Mouse (Mus musculus) lung, embryonic 14.5 days (tissue): ENCODE measurements at regions not wholly inside any gene's neighbourhood (a gene's known extent, or its start where the extent isn't known, plus 50 kb on each side); places are given as distances from the start of the nearest gene placed in this dataset.

Experiments used
- ATAC-seq: fragments of 200-750 bp; cut with Nextera tagmentation; 2 replicates; pipeline ENCODE4 v1.8.0; 2017; ENCODE audit warnings: mild to moderate bottlenecking, moderate TSS enrichment, moderate library complexity; ENCODE audit not compliant: insufficient read depth
- DNase-seq: peaks from one replicate; pipeline ENCODE4 v3.0.0-alpha.2; 2015
- H3K27ac ChIP-seq: fragments of 300-500 bp; sonication (generic); 2 replicates; pipeline ENCODE4 v1.5.1; 2014; ENCODE audit warnings: low read depth, mild to moderate bottlenecking, moderate library complexity
- H3K27me3 ChIP-seq: fragments of 300-500 bp; sonication (generic); 2 replicates; pipeline ENCODE4 v1.6.1; 2014; ENCODE audit warnings: low read length, control low read depth; ENCODE audit not compliant: insufficient read depth
- H3K36me3 ChIP-seq: fragments of 300-500 bp; sonication (generic); 2 replicates; pipeline ENCODE4 v1.6.1; 2014; ENCODE audit warnings: control low read depth; ENCODE audit not compliant: insufficient read depth
- H3K4me1 ChIP-seq: fragments of 300-500 bp; sonication (generic); 2 replicates; pipeline ENCODE4 v1.6.1; 2014; ENCODE audit warnings: antibody characterized with exemption, control low read depth; ENCODE audit not compliant: insufficient read depth
- H3K4me2 ChIP-seq: fragments of 300-500 bp; sonication (generic); 2 replicates; pipeline ENCODE4 v1.6.1; 2014; ENCODE audit warnings: mild to moderate bottlenecking
- H3K4me3 ChIP-seq: fragments of 300-500 bp; sonication (generic); 2 replicates; pipeline ENCODE4 v1.5.1; 2014; ENCODE audit warnings: low read depth, low read length
- H3K9ac ChIP-seq: fragments of 300-500 bp; sonication (generic); 2 replicates; pipeline ENCODE4 v1.6.1; 2014
- H3K9me3 ChIP-seq: fragments of 300-500 bp; sonication (generic); 2 replicates; pipeline ENCODE4 v1.6.1; 2016; ENCODE audit warnings: low read depth, low read length, control low read depth
- CTCF ChIP-seq: IDR thresholded peaks from 2 replicates; pipeline ENCODE4 v1.5.1; 2016; ENCODE audit warnings: antibody characterized with exemption, low read depth
- WGBS: fragments of 180-500 bp; shearing (Covaris S2); extraction: QIAGEN DNeasy Blood & Tissue Kit; methylation state at CpG from one replicate; pipeline ENCODE4 v1.1.7; 2014; 5-methylcytosine and 5-hydroxymethylcytosine counted together

DNA sequence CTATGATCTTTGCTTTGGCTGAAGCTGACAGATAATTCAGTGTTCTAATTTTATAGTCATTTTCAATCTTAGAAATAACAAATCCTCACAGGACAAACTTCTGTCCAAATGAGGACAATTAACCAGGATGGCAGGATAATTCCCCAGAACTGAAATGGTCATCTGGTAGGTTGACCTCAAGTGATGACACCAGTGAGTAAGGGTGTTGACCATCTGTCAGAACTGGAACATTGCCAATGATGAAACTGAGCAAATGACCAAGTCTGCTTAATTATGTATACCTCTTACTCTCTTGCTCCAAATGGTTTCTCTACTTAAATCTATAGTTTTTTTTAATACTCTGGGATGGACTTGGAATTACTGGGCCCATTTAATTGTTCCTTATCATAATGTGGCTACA, 1336.9 kb upstream of the Tenm3 start:
- no peak for ATAC-seq
- H3K9me3 ChIP-seq = no peaks in the 10 kb centered on the region
- H3K36me3 ChIP-seq = no peaks in the 10 kb centered on the region
- DNase-seq = no peak
- H3K4me2 ChIP-seq = no peak overlapping the region
- no peak overlapping the region for H3K9ac ChIP-seq
- no peak for TF ChIP-seq CTCF
- no peak overlapping the region for H3K4me3 ChIP-seq
- H3K27me3 ChIP-seq = no peaks in the 10 kb centered on the region
- no peak overlapping the region for H3K27ac ChIP-seq
- H3K4me1 ChIP-seq = no peaks in the 10 kb centered on the region

DNA sequence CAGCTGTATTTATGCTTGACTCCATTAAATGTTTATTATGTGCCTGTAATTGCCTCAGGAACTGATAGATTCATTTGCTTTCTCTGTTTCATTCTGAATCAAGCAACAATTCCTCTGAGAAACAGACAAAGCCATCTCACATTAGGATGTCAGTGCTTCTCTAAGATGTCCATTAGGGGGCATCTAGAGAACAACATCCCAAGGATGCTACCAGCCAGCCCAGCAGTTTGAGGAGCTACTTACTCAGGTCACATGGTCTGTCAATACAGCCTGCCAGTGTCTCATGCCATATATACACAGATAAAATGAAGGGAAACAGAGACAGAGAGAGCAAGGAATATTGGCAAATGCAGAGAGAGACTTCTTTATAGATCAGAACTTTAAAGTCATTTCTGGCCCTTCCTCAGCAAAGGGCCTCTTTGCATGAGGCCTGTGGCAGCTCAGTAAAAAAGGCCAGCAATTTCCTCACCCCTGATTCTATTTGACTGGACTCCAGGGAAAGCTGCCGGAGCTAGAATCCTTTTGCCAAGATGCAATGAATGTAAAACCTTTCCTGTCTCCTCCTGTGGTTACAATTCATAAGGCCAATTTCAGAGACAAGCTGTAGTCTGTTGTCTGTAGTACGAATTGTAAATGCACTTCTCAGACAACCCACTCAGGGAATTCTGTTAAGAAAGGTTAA, 1321.2 kb upstream of the Tenm3 start:
- peak; percentile 21 for DNase-seq

GRCm38 (mm10) chr8:50161076-50161475, 1317.3 kb upstream of the Tenm3 start:
- H3K27ac ChIP-seq = no peak overlapping the region
- no peak for DNase-seq
- H3K4me2 ChIP-seq = no peak overlapping the region
- no peaks in the 10 kb centered on the region for H3K9me3 ChIP-seq
- H3K4me3 ChIP-seq = no peak overlapping the region
- no peaks in the 10 kb centered on the region for H3K36me3 ChIP-seq
- TF ChIP-seq CTCF = no peak
- no peak for ATAC-seq
- H3K9ac ChIP-seq = no peak overlapping the region
- no peaks in the 10 kb centered on the region for H3K27me3 ChIP-seq
- WGBS = 73% methylated on average over 3 of the region's 3 CpGs
- no peaks in the 10 kb centered on the region for H3K4me1 ChIP-seq

More for the DNA sequence above, 1321.2 kb upstream of the Tenm3 start:
- H3K4me1 ChIP-seq = no peaks in the 10 kb centered on the region
- H3K9ac ChIP-seq = no peak overlapping the region
- no peaks in the 10 kb centered on the region for H3K9me3 ChIP-seq
- ATAC-seq = no peak; the same call in 1 of the 2 replicates
- no peak overlapping the region for H3K4me3 ChIP-seq
- H3K27ac ChIP-seq = no peak overlapping the region
- no peak overlapping the region for H3K4me2 ChIP-seq
- no peaks in the 10 kb centered on the region for H3K36me3 ChIP-seq
- TF ChIP-seq CTCF = 0 out of 2 replicates have a peak, but pooled peaks have one; percentile 12
- no peaks in the 10 kb centered on the region for H3K27me3 ChIP-seq
- WGBS = 69% methylated on average over 2 of the region's 2 CpGs

GRCm38 (mm10) chr8:50160326-50160725, 1316.6 kb upstream of the Tenm3 start:
- Histone ChIP-seq H3K9me3 (no peaks in the 10 kb centered on the region), H3K4me3 (no peak overlapping the region), H3K4me2 (no peak overlapping the region), H3K4me1 (no peaks in the 10 kb centered on the region), H3K36me3 (no peaks in the 10 kb centered on the region), H3K27me3 (no peaks in the 10 kb centered on the region), H3K27ac (no peak overlapping the region), H3K9ac (no peak overlapping the region)
- ATAC-seq = no peak
- 51% methylated on average over 5 of the region's 5 CpGs for WGBS
- TF ChIP-seq CTCF = no peak
- DNase-seq = no peak

- TF ChIP-seq CTCF = no peak
Measured at GRCm38 (mm10) chr8:50139876-50140275, 1296.1 kb upstream of the Tenm3 start.

DNA sequence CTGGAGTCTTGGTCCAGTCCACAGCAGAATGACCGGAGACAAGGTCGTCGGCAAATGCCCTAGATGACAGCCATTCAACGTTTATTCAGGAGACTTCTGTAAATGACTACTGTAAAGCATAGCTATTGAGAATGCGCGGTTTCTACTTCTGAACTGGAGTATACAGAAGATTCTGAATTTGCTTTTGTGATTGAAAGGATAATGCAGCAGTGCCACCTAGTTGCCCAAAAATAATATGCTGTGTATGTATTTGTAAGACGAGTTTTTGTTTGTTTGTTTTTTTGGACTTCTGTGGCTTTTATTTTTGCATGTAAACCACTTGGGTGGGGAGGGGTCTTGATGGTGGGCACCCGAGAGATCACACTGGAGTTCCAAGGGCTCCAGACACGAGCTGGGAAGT, 1276.3 kb upstream of the Tenm3 start:
- no peaks in the 10 kb centered on the region for H3K4me1 ChIP-seq
- H3K4me2 ChIP-seq = no peak overlapping the region
- H3K9ac ChIP-seq = no peak overlapping the region
- no peak for ATAC-seq
- no peaks in the 10 kb centered on the region for H3K36me3 ChIP-seq
- 72% methylated on average over 9 of the region's 9 CpGs for WGBS
- DNase-seq = peak; percentile 20
- no peak overlapping the region for H3K4me3 ChIP-seq
- no peaks in the 10 kb centered on the region for H3K9me3 ChIP-seq
- no peak overlapping the region for H3K27ac ChIP-seq
- TF ChIP-seq CTCF = no peak
- no peaks in the 10 kb centered on the region for H3K27me3 ChIP-seq

More at GRCm38 (mm10) chr8:50139876-50140275, 1296.1 kb upstream of the Tenm3 start:
- no peak overlapping the region for H3K9ac ChIP-seq
- H3K36me3 ChIP-seq = no peaks in the 10 kb centered on the region
- H3K27me3 ChIP-seq = no peaks in the 10 kb centered on the region
- no peak for ATAC-seq
- H3K9me3 ChIP-seq = no peaks in the 10 kb centered on the region
- H3K27ac ChIP-seq = no peak overlapping the region
- no peak overlapping the region for H3K4me3 ChIP-seq
- WGBS = 64% methylated on average over 3 of the region's 3 CpGs
- H3K4me2 ChIP-seq = no peak overlapping the region
- H3K4me1 ChIP-seq = no peaks in the 10 kb centered on the region
- DNase-seq = peak; percentile 62

DNA sequence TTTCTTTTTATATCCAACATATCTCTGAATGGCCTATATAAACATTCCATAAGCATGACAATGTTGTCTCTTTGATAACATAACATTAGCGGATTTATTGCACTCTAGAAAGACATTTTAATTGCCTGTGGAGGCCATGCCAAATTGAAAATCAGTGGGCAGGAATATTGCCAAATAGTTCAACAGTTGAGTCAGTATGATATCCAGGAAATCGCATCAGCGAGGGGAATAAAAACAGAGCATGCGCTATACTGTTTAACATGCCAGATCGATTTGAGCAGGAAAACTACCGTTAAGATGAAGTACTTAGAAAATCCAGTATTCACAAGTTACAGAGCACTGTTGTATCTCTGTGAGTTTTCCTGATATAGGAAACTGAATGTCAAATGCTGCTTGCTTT, 1238.6 kb upstream of the Tenm3 start:
- WGBS = 51% methylated on average over 6 of the region's 6 CpGs
- Histone ChIP-seq H3K4me2 (no peak overlapping the region), H3K9me3 (no peaks in the 10 kb centered on the region)

DNA sequence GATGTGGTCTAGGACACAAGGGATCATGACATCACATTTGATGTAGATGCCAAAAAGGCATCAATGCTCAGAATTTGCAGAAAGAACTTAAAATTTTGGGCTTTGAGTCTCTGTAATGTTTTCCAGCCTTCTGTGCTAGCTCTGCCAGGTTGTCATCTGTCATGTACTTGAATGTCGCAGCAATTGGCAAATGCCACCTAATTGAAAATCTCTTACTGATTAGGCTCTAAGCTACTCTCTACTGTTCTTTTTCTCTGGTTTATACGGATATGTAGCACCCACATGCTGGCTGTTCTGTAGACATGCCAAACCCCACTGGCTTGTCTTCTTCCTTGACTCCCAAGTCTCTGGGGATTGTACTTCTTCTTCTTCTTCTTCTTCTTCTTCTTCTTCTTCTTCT, 1193.3 kb upstream of the Tenm3 start:
- WGBS = 75% methylated on average over 2 of the region's 2 CpGs
- no peak for TF ChIP-seq CTCF
- Histone ChIP-seq H3K9ac (no peak overlapping the region), H3K4me3 (no peak overlapping the region), H3K36me3 (no peaks in the 10 kb centered on the region), H3K4me1 (no peaks in the 10 kb centered on the region), H3K4me2 (no peak overlapping the region), H3K27me3 (no peaks in the 10 kb centered on the region), H3K27ac (no peak overlapping the region), H3K9me3 (no peaks in the 10 kb centered on the region)
- DNase-seq (no peak), ATAC-seq (no peak)

More for the DNA sequence above, 1238.6 kb upstream of the Tenm3 start:
- ATAC-seq = no peak
- no peak overlapping the region for H3K9ac ChIP-seq
- peak; percentile 54 for DNase-seq
- no peaks in the 10 kb centered on the region for H3K4me1 ChIP-seq
- no peaks in the 10 kb centered on the region for H3K27me3 ChIP-seq
- TF ChIP-seq CTCF = no peak
- no peak overlapping the region for H3K27ac ChIP-seq
- no peaks in the 10 kb centered on the region for H3K36me3 ChIP-seq
- H3K4me3 ChIP-seq = no peak overlapping the region
